Mouse (Mus musculus): ENCODE results near the gene Gm45140. TPM values are rescaled to one million over a fixed set of nuclear protein-coding genes. Genes with fewer than 3 reads are reported as not detected.

Gene Gm45140
- total RNA-seq, 1 experiment: 2.6 TPM

DNA sequence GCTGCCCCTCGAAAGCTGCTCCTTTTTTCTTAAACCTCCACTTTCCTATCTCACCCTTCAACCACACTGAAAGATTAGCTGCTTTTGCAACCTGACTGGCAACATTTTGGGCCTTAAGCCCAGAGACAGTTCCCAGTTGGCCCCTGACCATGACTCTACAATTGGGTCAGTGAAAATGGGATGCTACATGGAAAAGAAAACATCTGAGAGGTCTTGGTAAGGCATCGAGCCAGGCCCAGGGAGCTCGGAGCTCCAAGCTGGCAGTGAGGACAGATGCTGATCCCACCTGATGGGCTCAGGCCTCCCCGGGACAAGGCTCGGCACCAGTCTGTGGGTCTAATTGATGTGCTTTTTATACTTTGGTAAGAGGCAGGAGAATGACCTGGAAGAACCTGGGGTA, 43.8 kb downstream of the Gm45140 start:
- no peak overlapping the region for H3K27ac ChIP-seq (ENCODE audit: insufficient read depth, low read depth, low read length, poor library complexity, severe bottlenecking)
- in situ Hi-C loops (cut with MboI; ENCODE audit: low sequenced_read_pairs in 2 of 2, unreplicated experiment in 2 of 2): no loop called here
- H3K9ac ChIP-seq (ENCODE audit: insufficient read depth, low read depth, low read length, poor library complexity, severe bottlenecking): no peak overlapping the region
- H3K9me3 ChIP-seq (ENCODE audit: control insufficient read depth, insufficient read depth, low read depth, low read length): no peaks in the 10 kb centered on the region
- no peak overlapping the region for H3K4me3 ChIP-seq (ENCODE audit: insufficient read depth in 1 of 2, low read depth in 1 of 2, low read length in 2 of 2, poor library complexity in 1 of 2, severe bottlenecking in 1 of 2)
- H3K36me3 ChIP-seq (ENCODE audit: control insufficient read depth, insufficient read depth, low read length, poor library complexity, severe bottlenecking): no peaks in the 10 kb centered on the region; the same call in 1 of the 2 replicates
- peaks cover 9 to 26% of the 10 kb centered on the region in 2 experiments for H3K4me1 ChIP-seq (ENCODE audit: control insufficient read depth in 2 of 2, insufficient read depth in 2 of 2, low read length in 2 of 2, poor library complexity in 1 of 2)
- DNase-seq (ENCODE audit: low read depth, low spot score): no peak
- no peak for TF ChIP-seq ZC3H11A (IDR thresholded peaks at IDR 0.05; ENCODE audit: borderline replicate concordance, low read depth, low read length)
- TF ChIP-seq MAFK (IDR thresholded peaks at IDR 0.05; ENCODE audit: insufficient read depth, low read depth, low read length): no peak

GRCm38 (mm10) chr6:87790779-87791480, 44.7 kb downstream of the Gm45140 start:
- in situ Hi-C loops (cut with MboI; ENCODE audit: low sequenced_read_pairs in 2 of 2, unreplicated experiment in 2 of 2): no loop called here
- DNase-seq (ENCODE audit: low read depth, low spot score): no peak

GRCm38 (mm10) chr6:87789791-87790190, 45.8 kb downstream of the Gm45140 start:
- Histone ChIP-seq H3K9ac (ENCODE audit: insufficient read depth, low read depth, low read length, poor library complexity, severe bottlenecking) (no peak overlapping the region), H3K36me3 (ENCODE audit: control insufficient read depth, insufficient read depth, low read length, poor library complexity, severe bottlenecking) (no peaks in the 10 kb centered on the region; the same call in 1 of the 2 replicates), H3K4me1 (ENCODE audit: control insufficient read depth in 2 of 2, insufficient read depth in 2 of 2, low read length in 2 of 2, poor library complexity in 1 of 2) (peaks cover under 1 to 13% of the 10 kb centered on the region in 2 experiments), H3K4me3 (ENCODE audit: insufficient read depth in 1 of 2, low read depth in 1 of 2, low read length in 2 of 2, poor library complexity in 1 of 2, severe bottlenecking in 1 of 2) (no peak overlapping the region), H3K27ac (ENCODE audit: insufficient read depth, low read depth, low read length, poor library complexity, severe bottlenecking) (no peak overlapping the region), H3K9me3 (ENCODE audit: control insufficient read depth, insufficient read depth, low read depth, low read length) (no peaks in the 10 kb centered on the region)
- DNase-seq (ENCODE audit: low read depth, low spot score): no peak
- in situ Hi-C loops (cut with MboI; ENCODE audit: low sequenced_read_pairs in 2 of 2, unreplicated experiment in 2 of 2): no loop called here
- TF ChIP-seq HCFC1 (IDR thresholded peaks at IDR 0.05; ENCODE audit: borderline replicate concordance, insufficient read depth, low read length): no peak
- TF ChIP-seq CHD2 (IDR thresholded peaks at IDR 0.05; ENCODE audit: low read depth, low read length): no peak
- TF ChIP-seq ZNF384 (IDR thresholded peaks at IDR 0.05; ENCODE audit: low read depth, low read length): no peak
- TF ChIP-seq ZC3H11A (IDR thresholded peaks at IDR 0.05; ENCODE audit: borderline replicate concordance, low read depth, low read length): no peak
- no peak for TF ChIP-seq MAFK (IDR thresholded peaks at IDR 0.05; ENCODE audit: insufficient read depth, low read depth, low read length)

More at GRCm38 (mm10) chr6:87790779-87791480, 44.7 kb downstream of the Gm45140 start:
- TF ChIP-seq ZNF384 (IDR thresholded peaks at IDR 0.05; ENCODE audit: low read depth, low read length) (no peak), MAFK (IDR thresholded peaks at IDR 0.05; ENCODE audit: insufficient read depth, low read depth, low read length) (no peak), CHD2 (IDR thresholded peaks at IDR 0.05; ENCODE audit: low read depth, low read length) (no peak), ZC3H11A (IDR thresholded peaks at IDR 0.05; ENCODE audit: borderline replicate concordance, low read depth, low read length) (no peak), HCFC1 (IDR thresholded peaks at IDR 0.05; ENCODE audit: borderline replicate concordance, insufficient read depth, low read length) (no peak)
- no peaks in the 10 kb centered on the region; the same call in 1 of the 2 replicates for H3K36me3 ChIP-seq (ENCODE audit: control insufficient read depth, insufficient read depth, low read length, poor library complexity, severe bottlenecking)
- H3K9me3 ChIP-seq (ENCODE audit: control insufficient read depth, insufficient read depth, low read depth, low read length): no peaks in the 10 kb centered on the region
- H3K27ac ChIP-seq (ENCODE audit: insufficient read depth, low read depth, low read length, poor library complexity, severe bottlenecking): no peak overlapping the region
- H3K9ac ChIP-seq (ENCODE audit: insufficient read depth, low read depth, low read length, poor library complexity, severe bottlenecking): no peak overlapping the region
- H3K4me1 ChIP-seq (ENCODE audit: control insufficient read depth in 2 of 2, insufficient read depth in 2 of 2, low read length in 2 of 2, poor library complexity in 1 of 2): peaks cover 4 to 18% of the 10 kb centered on the region in 2 experiments
- no peak overlapping the region for H3K4me3 ChIP-seq (ENCODE audit: insufficient read depth in 1 of 2, low read depth in 1 of 2, low read length in 2 of 2, poor library complexity in 1 of 2, severe bottlenecking in 1 of 2)

DNA sequence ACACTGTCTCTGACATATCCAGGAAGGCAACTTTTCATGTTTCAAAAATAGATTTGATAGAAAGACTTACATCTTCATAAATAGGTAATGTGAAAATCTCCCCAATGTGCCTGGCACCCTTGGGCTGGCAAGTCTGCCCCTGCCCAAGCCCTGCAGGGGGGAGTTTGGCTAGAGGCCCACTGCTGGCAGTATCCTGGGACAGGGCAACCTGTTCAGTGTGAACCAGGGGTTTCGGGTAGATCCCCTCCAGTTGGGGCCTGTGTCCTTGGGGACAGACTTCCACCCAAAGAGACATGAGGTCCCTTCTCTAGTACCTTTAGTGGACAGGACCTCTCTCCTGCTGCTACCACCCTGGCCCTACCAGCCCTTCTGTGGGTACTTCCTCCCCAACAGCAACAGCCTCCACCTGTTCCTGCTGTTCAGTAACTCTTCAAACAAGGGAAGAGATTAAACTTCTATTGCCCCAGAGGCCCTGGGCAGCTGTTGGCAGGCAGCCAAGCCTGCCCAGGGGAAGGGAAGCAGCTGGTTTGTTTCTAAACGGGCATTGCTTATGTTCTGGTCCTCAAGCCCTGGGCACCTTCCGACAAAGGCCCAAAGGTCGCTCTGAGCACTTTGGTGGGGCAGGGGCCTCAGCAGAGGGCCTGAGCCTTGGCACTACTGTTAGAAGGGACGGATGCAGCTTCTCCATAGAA, 46.6 kb downstream of the Gm45140 start:
- no peak overlapping the region for H3K27ac ChIP-seq (ENCODE audit: insufficient read depth, low read depth, low read length, poor library complexity, severe bottlenecking)
- no peaks in the 10 kb centered on the region; the same call in 1 of the 2 replicates for H3K36me3 ChIP-seq (ENCODE audit: control insufficient read depth, insufficient read depth, low read length, poor library complexity, severe bottlenecking)
- DNase-seq (ENCODE audit: low read depth, low spot score): no peak
- H3K4me1 ChIP-seq (ENCODE audit: control insufficient read depth in 2 of 2, insufficient read depth in 2 of 2, low read length in 2 of 2, poor library complexity in 1 of 2): peaks cover 0 to 6% of the 10 kb centered on the region in 2 experiments; a peak in 3 of 4 replicates
- in situ Hi-C loops (cut with MboI; ENCODE audit: low sequenced_read_pairs in 2 of 2, unreplicated experiment in 2 of 2): no loop called here
- H3K9me3 ChIP-seq (ENCODE audit: control insufficient read depth, insufficient read depth, low read depth, low read length): no peaks in the 10 kb centered on the region
- TF ChIP-seq ZNF384 (IDR thresholded peaks at IDR 0.05; ENCODE audit: low read depth, low read length): no peak
- no peak for TF ChIP-seq CHD2 (IDR thresholded peaks at IDR 0.05; ENCODE audit: low read depth, low read length)
- TF ChIP-seq HCFC1 (IDR thresholded peaks at IDR 0.05; ENCODE audit: borderline replicate concordance, insufficient read depth, low read length): no peak
- TF ChIP-seq ZC3H11A (IDR thresholded peaks at IDR 0.05; ENCODE audit: borderline replicate concordance, low read depth, low read length): no peak
- TF ChIP-seq MAFK (IDR thresholded peaks at IDR 0.05; ENCODE audit: insufficient read depth, low read depth, low read length): no peak
- no peak overlapping the region for H3K9ac ChIP-seq (ENCODE audit: insufficient read depth, low read depth, low read length, poor library complexity, severe bottlenecking)
- H3K4me3 ChIP-seq (ENCODE audit: insufficient read depth in 1 of 2, low read depth in 1 of 2, low read length in 2 of 2, poor library complexity in 1 of 2, severe bottlenecking in 1 of 2): no peak overlapping the region
